Comparison of ENCODE assay signal across 19 mouse cellular contexts in the genomic region with DNA sequence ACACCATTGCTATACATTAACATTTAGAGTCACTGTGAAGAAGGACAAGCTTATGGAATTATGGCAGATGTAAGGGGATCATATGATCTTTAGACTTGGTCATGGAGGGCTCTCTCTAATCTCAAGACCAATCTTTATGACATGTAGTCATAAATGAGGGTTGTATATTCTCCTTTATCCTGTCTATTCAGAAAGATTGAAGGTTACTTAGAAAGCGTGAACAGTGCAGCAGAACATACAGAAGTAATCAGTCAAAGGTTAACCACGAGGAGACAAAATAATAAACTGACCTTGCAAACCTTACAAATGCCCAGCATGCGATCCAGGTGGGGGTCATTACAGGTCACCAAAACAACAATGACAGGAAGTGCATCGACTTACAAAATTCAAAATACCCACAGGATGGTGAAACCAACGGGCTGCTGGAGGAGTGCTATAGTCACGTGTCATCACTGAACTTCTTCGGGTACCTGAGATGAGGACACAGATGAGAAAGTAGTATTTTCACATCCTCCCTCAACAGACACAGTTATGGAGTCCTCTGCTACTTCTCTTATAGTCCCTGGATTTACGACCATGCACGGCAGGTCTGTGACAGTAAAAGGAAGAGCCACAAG. TPM values are rescaled to one million over a fixed set of nuclear protein-coding genes. Genes with fewer than 3 reads are reported as not detected.
DNase-seq lines count a peak whose midpoint lies in the region; ATAC-seq and TF ChIP-seq lines count a peak whose summit lies in the region.
"Had no signal": no experiment of that assay in that cellular context is flagged by ENCODE, and none has a peak within 500 bp of the region (broad histone marks: within the 10 kb centered on the region; RNA-seq: fewer than 3 reads in every experiment).

No protein-coding gene starts in this region.

- TF ChIP-seq EP300 in lung, postnatal 0 days (IDR thresholded peaks at IDR 0.05) = no peak

- no peaks in the 10 kb centered on the region for H3K36me3 ChIP-seq in lung, postnatal 0 days (ENCODE audit: insufficient read depth, low read length)
- H3K36me3 ChIP-seq: heart, embryonic 12.5 days; liver, embryonic 13.5 days; neural tube, embryonic 15.5 days; stomach, embryonic 15.5 days had no signal

- DNase-seq in lung, postnatal 10 days = peak; percentile 12
- DNase-seq in lung, postnatal 0 days (ENCODE audit: low spot score) = no peak
- peak; percentile 30 to 43 for DNase-seq in B cell, adult 2 months
- DNase-seq in left cerebral cortex, postnatal 25 days (ENCODE audit: low spot score in 2 of 2) = no peak
- no peak for DNase-seq in adrenal gland, adult 8-10 months
- no peak for DNase-seq in kidney, adult 11 months
- DNase-seq: cerebellum, adult 8-10 months; gastrocnemius, postnatal 14 days; heart, postnatal 4 days; left cerebral cortex, postnatal 4 days; liver, embryonic 13.5 days; right cerebral cortex, adult 18-20 months had no signal

- H3K27ac ChIP-seq in lung, postnatal 0 days (ENCODE audit: low read length) = no peak overlapping the region
- H3K27ac ChIP-seq: liver, embryonic 13.5 days; neural tube, embryonic 15.5 days; stomach, embryonic 15.5 days had no signal

- H3K4me2 ChIP-seq in lung, postnatal 0 days (replicated peaks; ENCODE audit: low read depth, low read length) = no peak overlapping the region
- H3K4me2 ChIP-seq: heart, embryonic 12.5 days; liver, embryonic 13.5 days; neural tube, embryonic 15.5 days; stomach, embryonic 15.5 days had no signal

- H3K4me1 ChIP-seq in lung, postnatal 0 days (ENCODE audit: insufficient read depth, low read depth, low read length) = no peaks in the 10 kb centered on the region
- H3K4me1 ChIP-seq: heart, embryonic 12.5 days; neural tube, embryonic 15.5 days; stomach, embryonic 15.5 days had no signal

- 54% methylated on average over 9 of the region's 9 CpGs for WGBS in lung, postnatal 0 days

- H3K9me3 ChIP-seq in lung, postnatal 0 days (ENCODE audit: low read length) = no peaks in the 10 kb centered on the region
- H3K9me3 ChIP-seq: heart, embryonic 12.5 days; liver, embryonic 13.5 days; neural tube, embryonic 15.5 days; stomach, embryonic 15.5 days had no signal

- no peak for ATAC-seq in lung, postnatal 0 days
- 0 out of 2 replicates have a peak, but pooled peaks have one; percentile 23 for ATAC-seq in common myeloid progenitor, adult 5-6 weeks (replicated peaks; ENCODE audit: low read depth, poor library complexity, severe bottlenecking)
- ATAC-seq in megakaryocyte progenitor cell, adult 5-6 weeks (replicated peaks; ENCODE audit: poor library complexity) = peak; percentile 73
- ATAC-seq: forebrain, embryonic 14.5 days; midbrain, embryonic 16.5 days had no signal

- no peaks in the 10 kb centered on the region for H3K27me3 ChIP-seq in lung, postnatal 0 days (replicated peaks; ENCODE audit: insufficient read depth, low read length)
- H3K27me3 ChIP-seq: heart, embryonic 12.5 days; liver, embryonic 13.5 days; neural tube, embryonic 15.5 days; stomach, embryonic 15.5 days had no signal

- H3K9ac ChIP-seq in lung, postnatal 0 days (replicated peaks; ENCODE audit: low read depth) = no peak overlapping the region
- H3K9ac ChIP-seq: heart, embryonic 12.5 days; liver, embryonic 13.5 days; neural tube, embryonic 15.5 days; stomach, embryonic 15.5 days had no signal

- no peak for TF ChIP-seq CTCF in lung, postnatal 0 days (IDR thresholded peaks at IDR 0.05)

- intact Hi-C loops in left cerebral cortex, postnatal 25 days (cut with DNase I) = no loop called here

- no peak overlapping the region for H3K4me3 ChIP-seq in lung, postnatal 0 days (ENCODE audit: low read depth, low read length)
- H3K4me3 ChIP-seq: heart, embryonic 12.5 days; liver, embryonic 13.5 days; neural tube, embryonic 15.5 days; stomach, embryonic 15.5 days had no signal

RNA-seq across cellular contexts. Expression of gene Atp11b, which starts 7.0 kb away (rescaled TPM):
- polyA plus RNA-seq in lung, postnatal 0 days (2015; fragmentation: Nextera tagmentation; extraction: Ambion mirVana) = 18.0 and 20.4 TPM in 2 replicates
- total RNA-seq in common myeloid progenitor, adult 5-6 weeks (2017) = 122 and 158 TPM in 2 replicates
- 218 and 248 TPM in 2 replicates for total RNA-seq in megakaryocyte progenitor cell, adult 5-6 weeks (2015)
- 110 and 139 TPM in 2 replicates for total RNA-seq in megakaryocyte progenitor cell, adult 5-6 weeks (2017)
- total RNA-seq in left cerebral cortex, postnatal 25 days (2021) = 100 to 1,000 TPM; 100 to 113 TPM
- total RNA-seq in adrenal gland, adult 8-10 months (2022) = 10 to 100 TPM; 37.7 to 55.2 (median 47.5) TPM

Comparison
In these comparisons a context has a peak if more than half of its experiments do, and no peak if none do; other contexts are left out.
1. DNase-seq: peak in lung, postnatal 10 days (single experiment) and B cell, adult 2 months (2 of 2); none in lung, postnatal 0 days (single experiment), left cerebral cortex, postnatal 25 days (0 of 2), adrenal gland, adult 8-10 months (single experiment) and kidney, adult 11 months (single experiment).